Mouse (Mus musculus) heart, postnatal 4 days (tissue): Measurements from ENCODE around the gene Olfr311. TPM values are rescaled to one million over a fixed set of nuclear protein-coding genes. Genes with fewer than 3 reads are reported as not detected.

Source experiments
- DNase-seq: peaks from one replicate; pipeline ENCODE4 v3.0.0; 2021
- total RNA-seq, 2 experiments: library from RNA; stranded (reverse); gene quantifications; 2 replicates each; pipeline ENCODE4 v1.2.3; 2021

The Olfr311 gene
- total RNA-seq, 2 experiments from 2014 or later: not detected

DNA sequence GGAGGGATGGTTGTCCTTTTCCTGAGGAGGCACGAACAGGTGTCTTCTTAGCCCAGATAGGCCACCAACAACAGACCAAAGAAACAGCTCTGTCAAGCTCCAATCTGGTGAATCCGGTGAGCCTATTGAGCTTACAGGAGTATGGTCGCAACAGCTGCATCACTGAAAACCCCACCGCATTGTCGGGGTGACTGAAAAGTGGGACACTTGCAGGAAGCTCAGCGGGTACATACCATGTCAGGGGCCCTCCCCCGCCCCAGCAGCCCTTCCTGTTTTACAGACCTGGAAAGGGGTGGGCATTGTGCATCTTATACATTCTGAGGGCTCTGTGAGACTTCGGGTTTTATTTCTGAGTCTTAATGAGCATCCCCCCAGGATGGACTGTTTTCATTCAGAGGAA lies 44.7 kb downstream of the Olfr311 start:
- DNase-seq: no peak

DNA sequence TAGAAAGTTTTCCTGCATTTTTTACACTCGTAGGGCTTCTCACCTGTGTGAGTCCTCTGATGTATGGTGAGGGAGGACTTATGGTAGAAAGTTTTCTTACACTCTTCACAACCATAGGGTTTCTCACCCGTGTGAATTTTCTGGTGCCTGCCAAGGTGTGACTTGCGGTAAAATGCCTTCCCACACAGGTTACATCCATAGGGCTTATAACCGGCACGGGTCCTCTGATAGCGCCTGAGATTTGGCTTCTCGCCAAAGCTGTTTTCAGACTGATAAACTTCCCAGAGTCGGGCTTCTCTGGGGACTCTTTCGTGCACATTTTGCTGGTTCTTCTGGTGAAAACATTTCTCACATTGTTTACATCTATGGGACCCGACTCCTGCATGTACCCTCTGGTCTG lies 51.5 kb downstream of the Olfr311 start:
- no peak for DNase-seq

Other genes with a start within 250 kb of the Olfr311 start
- gene Olfr324, start 244.1 kb upstream of the Olfr311 start, total RNA-seq: not detected
- not detected for gene 2210407C18Rik, start 223.2 kb upstream of the Olfr311 start, total RNA-seq
- gene Olfr323, start 208.8 kb upstream of the Olfr311 start, total RNA-seq: not detected
- under 1 TPM in 1 of 2 experiments, not detected in 1; 0.23 TPM for gene Trim58, start 198.8 kb upstream of the Olfr311 start, total RNA-seq
- not detected for gene Olfr322, start 180.5 kb upstream of the Olfr311 start, total RNA-seq
- gene Olfr320, start 158.2 kb upstream of the Olfr311 start, total RNA-seq: not detected
- not detected for gene Olfr319, start 140.1 kb upstream of the Olfr311 start, total RNA-seq
- gene Olfr318, start 115.2 kb upstream of the Olfr311 start, total RNA-seq: not detected
- not detected for gene Olfr317, start 100.0 kb upstream of the Olfr311 start, total RNA-seq
- not detected for gene Olfr316, start 86.5 kb upstream of the Olfr311 start, total RNA-seq
- not detected for gene Olfr315, start 66.1 kb upstream of the Olfr311 start, total RNA-seq
- not detected for gene Olfr314, start 56.3 kb upstream of the Olfr311 start, total RNA-seq
- not detected for gene Fam183b, start 37.3 kb upstream of the Olfr311 start, total RNA-seq
- gene Olfr313, start 24.3 kb upstream of the Olfr311 start, total RNA-seq: not detected
- gene Olfr312, start 10.0 kb upstream of the Olfr311 start, total RNA-seq: not detected
- gene Gm12258, start 7.9 kb downstream of the Olfr311 start, total RNA-seq: 1 to 10 TPM; 2.3 to 2.7 TPM
- 1 to 10 TPM; 4.4 to 4.8 TPM for gene 2810021J22Rik, start 28.0 kb downstream of the Olfr311 start, total RNA-seq
- 1 to 10 TPM; 5.3 to 5.9 TPM for gene Zfp39, start 65.0 kb downstream of the Olfr311 start, total RNA-seq
- not detected for gene Btnl10, start 78.7 kb downstream of the Olfr311 start, total RNA-seq
- 100 to 1,000 TPM; 161 to 165 TPM for gene Rnf187, start 99.7 kb downstream of the Olfr311 start, total RNA-seq
- 10 to 100 TPM; 21.8 to 22.6 TPM for gene Hist3h2ba, start 109.7 kb downstream of the Olfr311 start, total RNA-seq
- gene Hist3h2a, start 115.4 kb downstream of the Olfr311 start, total RNA-seq: 10 to 100 TPM; 46.8 to 50.0 TPM
- gene Trim17, start 115.4 kb downstream of the Olfr311 start, total RNA-seq: under 1 TPM in 1 of 2 experiments, not detected in 1; 0.10 TPM
- 10 to 100 TPM; 21.3 TPM for gene Trim11, start 138.8 kb downstream of the Olfr311 start, total RNA-seq